Mouse (Mus musculus) gastrocnemius, postnatal 14 days (tissue): ENCODE results near the gene B4gat1. TPM values are rescaled to one million over a fixed set of nuclear protein-coding genes. Genes with fewer than 3 reads are reported as not detected.

Experiments
- DNase-seq: peaks from one replicate; pipeline ENCODE4 v3.0.0; 2021; ENCODE audit warnings: mixed read lengths
- intact Hi-C: fragments of 180-260 bp; cut with DNase I; formaldehyde crosslinking; loops from one replicate; pipeline ENCODE4 v1.15.1; 2025; ENCODE audit warnings: low total_unique reads
- total RNA-seq, 2 experiments: library from RNA; stranded (reverse); gene quantifications; 2 replicates each; pipeline ENCODE4 v1.2.3; 2021

Gene B4gat1
- total RNA-seq, 2 experiments from 2014 or later: 20.4 to 23.7 TPM

DNA sequence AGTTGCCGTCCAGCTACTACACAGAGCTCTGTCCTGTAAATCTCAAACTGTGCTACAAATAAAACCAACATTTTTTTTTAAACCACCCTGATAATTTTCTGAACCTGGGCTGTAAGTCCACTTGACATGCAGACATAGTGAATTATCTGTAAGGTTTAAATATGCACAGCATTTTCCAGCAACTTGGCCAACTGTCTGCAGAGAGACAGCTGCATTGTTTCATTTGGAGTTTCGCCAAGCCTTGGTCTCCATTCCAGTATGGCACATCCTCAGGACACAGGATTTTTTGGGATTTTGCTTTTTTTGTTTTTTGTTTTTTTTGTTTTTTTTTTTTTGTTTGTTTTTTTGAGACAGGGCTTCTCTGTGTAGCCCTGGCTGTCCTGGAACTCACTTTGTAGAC is 17.2 kb upstream of the B4gat1 start:
- no peak for DNase-seq
- intact Hi-C loops: no loop called here

GRCm38 (mm10) chr19:5023621-5024479 is 14.8 kb upstream of the B4gat1 start, which contains the start of gene Slc29a2:
Slc29a2 (plus strand) TSS chr19:5023860.
- intact Hi-C loops: no loop called here
- peak; percentile 93 for DNase-seq

GRCm38 (mm10) chr19:5026111-5026510 is 12.5 kb upstream of the B4gat1 start:
- intact Hi-C loops: no loop called here
- no peak for DNase-seq

GRCm38 (mm10) chr19:5032686-5033085 is 5.9 kb upstream of the B4gat1 start:
- intact Hi-C loops: no loop called here
- no peak for DNase-seq

DNA sequence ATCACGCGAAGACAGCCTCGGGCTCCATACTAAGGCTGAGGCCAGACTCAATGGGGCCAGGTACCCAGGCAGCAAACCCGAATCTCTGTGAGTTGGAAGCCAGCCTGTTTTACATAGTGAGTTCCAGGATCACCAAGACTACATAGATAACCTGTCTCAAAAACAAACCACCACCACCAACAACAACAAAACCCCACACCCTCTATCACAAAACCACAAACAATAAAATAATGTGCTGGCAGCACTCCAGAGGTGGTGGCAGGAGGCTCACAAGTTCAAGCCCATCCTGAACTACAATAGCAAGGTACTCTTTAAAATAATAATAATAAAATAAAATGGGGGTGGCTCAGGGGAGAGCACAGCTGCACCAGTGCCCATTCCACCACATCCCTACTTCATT is 2.0 kb upstream of the B4gat1 start:
- DNase-seq: no peak
- intact Hi-C loops: no loop called here

- intact Hi-C loops: no loop called here
- DNase-seq: peak; percentile 68
These were observed 701 bp upstream of the B4gat1 start for GRCm38 (mm10) chr19:5037678-5038571.

DNA sequence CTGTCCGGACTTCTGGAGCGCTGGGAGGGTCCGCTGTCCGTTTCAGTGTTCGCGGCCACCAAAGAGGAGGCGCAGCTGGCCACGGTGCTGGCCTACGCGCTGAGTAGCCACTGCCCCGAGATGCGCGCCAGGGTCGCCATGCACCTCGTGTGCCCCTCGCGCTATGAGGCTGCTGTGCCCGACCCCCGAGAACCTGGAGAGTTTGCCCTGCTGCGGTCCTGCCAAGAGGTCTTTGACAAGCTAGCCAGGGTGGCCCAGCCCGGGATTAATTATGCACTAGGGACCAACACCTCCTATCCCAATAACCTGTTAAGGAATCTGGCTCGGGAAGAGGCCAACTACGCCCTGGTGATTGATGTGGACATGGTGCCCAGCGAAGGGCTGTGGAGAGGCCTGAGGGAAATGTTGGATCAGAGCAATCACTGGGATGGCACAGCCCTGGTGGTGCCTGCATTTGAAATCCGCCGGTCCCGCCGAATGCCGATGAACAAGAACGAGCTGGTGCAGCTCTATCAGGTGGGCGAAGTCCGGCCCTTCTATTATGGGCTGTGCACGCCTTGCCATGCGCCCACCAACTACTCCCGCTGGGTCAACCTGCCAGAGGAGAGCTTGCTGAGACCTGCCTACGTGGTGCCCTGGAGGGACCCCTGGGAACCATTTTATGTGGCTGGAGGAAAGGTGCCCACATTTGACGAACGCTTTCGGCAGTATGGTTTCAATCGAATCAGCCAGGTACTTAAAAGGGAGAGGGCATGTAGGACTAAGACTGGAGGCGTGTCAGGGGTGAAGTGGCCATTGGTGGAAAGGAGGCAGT is 882 bp downstream of the B4gat1 start:
- DNase-seq: no peak

GRCm38 (mm10) chr19:5040862-5041523 is 2.4 kb downstream of the B4gat1 start, which contains the start of gene Brms1:
Brms1 (plus strand) TSS chr19:5041354.
- peak; percentile 91 for DNase-seq
- intact Hi-C loops: no loop called here

More for the DNA sequence above, 882 bp downstream of the B4gat1 start:
- intact Hi-C loops: no loop called here

DNA sequence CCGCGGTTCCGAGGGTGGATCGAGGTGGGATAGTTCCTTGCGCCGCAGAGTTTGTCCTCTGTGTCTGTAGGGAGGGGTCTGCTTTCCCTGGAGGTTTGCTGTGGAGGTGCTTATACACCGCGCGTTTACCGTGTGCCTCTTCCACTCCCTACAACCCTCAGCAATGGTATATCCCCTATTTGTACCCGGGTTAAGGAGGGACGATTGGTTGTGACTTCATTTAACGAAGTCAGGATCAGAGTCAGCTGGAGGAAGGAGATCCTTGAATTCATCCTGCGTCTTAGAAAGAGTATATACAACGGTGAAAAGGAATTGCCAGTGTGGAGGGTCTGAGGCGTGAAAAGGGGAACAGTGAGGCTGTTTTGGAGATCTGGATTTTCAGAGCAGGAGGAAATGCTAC is 3.0 kb downstream of the B4gat1 start:
- no peak for DNase-seq
- intact Hi-C loops: no loop called here

DNA sequence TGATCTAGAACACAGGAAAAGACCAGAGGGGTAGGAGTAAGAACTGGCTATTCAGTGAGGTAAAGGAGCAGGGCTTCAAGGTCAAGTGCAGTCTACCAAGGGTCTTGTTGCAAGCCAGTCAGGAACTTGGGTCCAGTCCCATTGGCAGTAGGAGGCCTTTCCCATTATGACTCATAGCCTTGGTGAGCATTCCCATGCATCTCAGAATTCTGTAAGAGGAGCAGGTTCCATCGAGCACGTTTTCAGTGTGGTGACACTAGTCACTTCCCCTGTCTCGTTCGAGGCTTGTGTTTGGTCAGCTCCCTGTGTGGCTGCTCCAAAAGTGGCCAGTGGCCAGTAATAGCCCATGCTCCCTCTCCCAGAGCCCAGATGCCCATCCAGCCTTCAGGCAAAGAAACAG is 6.9 kb downstream of the B4gat1 start:
- intact Hi-C loops: no loop called here
- no peak for DNase-seq

- intact Hi-C loops: no loop called here
- no peak for DNase-seq
These were observed 9.8 kb downstream of the B4gat1 start for GRCm38 (mm10) chr19:5048138-5049056.

DNA sequence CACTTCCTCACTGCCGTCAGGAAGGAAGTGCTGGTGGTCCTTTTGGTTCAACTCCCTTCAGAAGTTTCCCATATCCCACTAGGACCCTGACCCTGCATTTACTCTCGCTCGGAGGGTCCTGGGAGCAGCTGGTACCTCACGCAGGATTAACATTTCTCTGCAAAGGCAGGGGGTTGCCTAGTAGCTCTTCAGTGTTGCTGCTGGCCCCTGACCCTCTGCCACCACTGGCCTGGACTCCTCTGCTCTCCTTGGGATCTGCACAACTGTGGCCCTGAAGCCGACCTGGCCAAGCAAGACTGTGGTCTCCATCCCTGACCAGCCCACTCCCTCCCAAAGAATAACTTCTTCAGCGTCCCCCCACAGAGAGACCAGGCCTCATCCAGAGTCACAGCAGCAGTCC is 10.7 kb downstream of the B4gat1 start:
- intact Hi-C loops: no loop called here
- DNase-seq: no peak

GRCm38 (mm10) chr19:5050047-5050905 is 11.7 kb downstream of the B4gat1 start, which contains the start of gene Rin1:
Rin1 (plus strand) TSS chr19:5050481.
- intact Hi-C loops: no loop called here
- no peak for DNase-seq

- intact Hi-C loops: no loop called here
- DNase-seq: no peak
These were observed 12.4 kb downstream of the B4gat1 start for GRCm38 (mm10) chr19:5051031-5051430.

DNA sequence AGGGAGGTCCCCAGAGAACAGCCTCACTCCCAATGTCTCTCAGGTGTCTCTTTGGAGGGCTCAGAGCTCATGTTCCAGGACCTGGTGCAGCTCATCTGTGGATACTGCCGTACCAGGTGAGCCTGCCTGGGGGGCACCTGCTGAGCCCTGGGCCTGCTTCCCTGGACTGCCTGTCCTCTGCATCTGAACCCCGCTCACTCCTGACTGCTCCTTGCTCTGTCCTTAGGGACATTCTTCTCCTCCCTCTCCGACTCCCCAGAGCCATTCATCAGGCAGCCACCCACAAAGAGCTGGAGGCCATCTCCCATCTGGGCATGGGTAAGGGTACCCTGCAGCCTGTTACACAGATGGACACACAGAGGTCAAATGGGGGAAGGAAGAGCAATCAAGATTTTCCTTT is 12.9 kb downstream of the B4gat1 start:
- no peak for DNase-seq
- intact Hi-C loops: no loop called here

- intact Hi-C loops: no loop called here
- no peak for DNase-seq
These were observed 13.7 kb downstream of the B4gat1 start for GRCm38 (mm10) chr19:5052166-5052822.

- DNase-seq: no peak
- intact Hi-C loops: no loop called here
These were observed 14.2 kb downstream of the B4gat1 start for GRCm38 (mm10) chr19:5052853-5053252.
